Mouse (Mus musculus) WW6 (cell line): ENCODE results near the gene Mmp14.

Experiments used
- DNase-seq: peaks from one replicate; pipeline ENCODE4 v3.0.0-alpha.2; 2013; ENCODE audit warnings: low read depth, low spot score

Gene Mmp14

GRCm38 (mm10) chr14:54431334-54432077, at the start of gene Mmp14:
TSS of gene Mmp14 (plus strand) at chr14:54431612.
- no peak for DNase-seq

GRCm38 (mm10) chr14:54381816-54382215, 49.6 kb upstream of the Mmp14 start:
- no peak for DNase-seq

GRCm38 (mm10) chr14:54382641-54383040, 48.8 kb upstream of the Mmp14 start:
- no peak for DNase-seq

- peak; percentile 64 for DNase-seq
These were observed 48.0 kb upstream of the Mmp14 start for GRCm38 (mm10) chr14:54383355-54383771.

- DNase-seq: no peak
These were observed 47.0 kb upstream of the Mmp14 start for GRCm38 (mm10) chr14:54384396-54384795.

- no peak for DNase-seq
These were observed 45.3 kb upstream of the Mmp14 start for GRCm38 (mm10) chr14:54385968-54386618.

- DNase-seq: no peak
These were observed 43.9 kb upstream of the Mmp14 start for GRCm38 (mm10) chr14:54387546-54387945.

GRCm38 (mm10) chr14:54390843-54391242, 40.6 kb upstream of the Mmp14 start:
- DNase-seq: no peak

- DNase-seq: no peak
These were observed 37.6 kb upstream of the Mmp14 start for GRCm38 (mm10) chr14:54393794-54394193.

- DNase-seq: no peak
These were observed 37.1 kb upstream of the Mmp14 start for GRCm38 (mm10) chr14:54394309-54394708.

- DNase-seq: no peak
These were observed 34.7 kb upstream of the Mmp14 start for GRCm38 (mm10) chr14:54396685-54397084.

- no peak for DNase-seq
These were observed 33.4 kb upstream of the Mmp14 start for GRCm38 (mm10) chr14:54397872-54398527.

GRCm38 (mm10) chr14:54398528-54398916, 32.9 kb upstream of the Mmp14 start:
- no peak for DNase-seq

- DNase-seq: no peak
These were observed 32.5 kb upstream of the Mmp14 start for GRCm38 (mm10) chr14:54398921-54399382.

GRCm38 (mm10) chr14:54401723-54402122, 29.7 kb upstream of the Mmp14 start:
- no peak for DNase-seq

- no peak for DNase-seq
These were observed 22.9 kb upstream of the Mmp14 start for GRCm38 (mm10) chr14:54408336-54409056.

- DNase-seq: no peak
These were observed 22.3 kb upstream of the Mmp14 start for GRCm38 (mm10) chr14:54409057-54409645.

- no peak for DNase-seq
These were observed 21.2 kb upstream of the Mmp14 start for GRCm38 (mm10) chr14:54409980-54410810.

- no peak for DNase-seq
These were observed 19.3 kb upstream of the Mmp14 start for GRCm38 (mm10) chr14:54412000-54412576.

- no peak for DNase-seq
These were observed 18.7 kb upstream of the Mmp14 start for GRCm38 (mm10) chr14:54412629-54413170.
